Mouse (Mus musculus) common myeloid progenitor, adult 5-6 weeks (primary cell): ENCODE measurements around the gene Acbd3. TPM values are rescaled to one million over a fixed set of nuclear protein-coding genes. Genes with fewer than 3 reads are reported as not detected.

Experiments used
- ATAC-seq: replicated peaks from 2 replicates; pipeline ENCODE4 v1.8.0; 2016; ENCODE audit warnings: low read depth, mild to moderate bottlenecking, moderate TSS enrichment, inconsistent platforms; ENCODE audit not compliant: poor library complexity, severe bottlenecking
- total RNA-seq: library from RNA; stranded (forward); fragments of 200-1000, 187-1606 nt; gene quantifications from 2 replicates; pipeline ENCODE4 v1.2.3, GENCODE M21; 2017

The Acbd3 gene
- total RNA-seq, result 38.8 and 39.6 TPM in 2 replicates

DNA sequence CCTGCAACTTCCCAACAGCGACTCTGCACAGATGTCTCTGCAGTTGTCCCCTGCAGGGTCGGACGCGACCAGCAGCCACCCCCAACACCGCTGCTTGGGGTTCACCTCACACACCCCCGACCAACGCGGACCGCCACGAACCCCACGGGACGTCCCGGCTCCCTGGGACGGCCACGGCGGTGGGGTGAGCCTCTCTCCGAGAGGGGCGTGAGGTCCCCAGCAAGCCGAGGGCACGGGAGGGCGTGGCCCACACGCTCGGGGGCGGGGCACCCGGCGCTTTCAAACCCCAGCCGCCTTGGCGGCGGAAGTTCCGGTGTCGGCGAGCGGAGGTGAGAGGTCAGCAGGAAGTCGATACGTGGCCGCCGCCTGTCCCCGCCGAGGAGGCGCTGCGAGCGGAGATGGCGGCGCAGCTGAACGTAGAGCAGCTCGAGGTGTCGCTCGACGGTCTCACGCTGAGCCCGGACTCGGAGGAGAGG, at the start of gene Acbd3:
Gene Acbd3 (plus strand): TSS at position 340 of the 476 bp plus-strand sequence.
- peak; percentile 91 for ATAC-seq

- ATAC-seq, result no peak
Observed at GRCm38 (mm10) chr1:180691284-180691683, 34.6 kb upstream of the Acbd3 start.

DNA sequence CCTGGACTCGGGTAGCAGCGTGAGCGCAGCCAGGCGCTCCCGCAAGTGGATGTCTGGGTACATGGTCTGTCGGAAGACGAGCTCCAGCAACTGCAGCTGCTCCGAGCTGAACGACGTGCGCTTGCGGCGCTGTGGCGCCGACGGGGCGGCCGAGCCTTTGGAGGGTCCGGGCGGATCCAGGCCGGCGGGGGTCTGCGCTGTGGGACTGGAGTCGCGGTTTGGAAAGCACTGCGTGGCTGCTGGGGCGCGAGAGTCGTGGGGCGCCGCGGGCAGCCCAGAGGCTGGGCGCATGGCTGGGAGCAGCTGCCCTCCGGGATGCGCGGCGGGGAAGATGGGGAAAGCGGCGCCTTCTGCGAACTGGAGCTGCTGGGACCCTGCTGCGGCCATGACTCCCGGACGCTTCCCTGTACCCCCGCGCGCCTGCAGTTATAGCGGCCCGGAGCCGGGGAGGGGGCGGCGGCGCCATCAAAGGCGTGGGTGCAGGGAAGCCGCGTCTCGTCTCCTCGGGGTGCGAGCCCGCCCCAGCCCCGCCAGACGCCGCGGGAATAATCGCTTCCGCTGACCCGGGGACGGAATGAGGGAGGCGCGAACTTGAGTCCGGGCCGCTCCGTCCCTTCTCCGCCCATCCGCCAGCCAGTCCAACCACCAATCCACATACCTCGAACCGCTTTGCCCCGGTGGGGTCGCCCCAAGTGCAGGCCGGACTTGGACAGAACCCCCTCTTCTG, 29.1 kb upstream of the Acbd3 start, which contains the start of gene Mixl1:
Gene Mixl1 (minus strand): TSS at position 409 of the 727 bp plus-strand sequence.
- 0 out of 2 replicates have a peak, but pooled peaks have one; percentile 20 for ATAC-seq

DNA sequence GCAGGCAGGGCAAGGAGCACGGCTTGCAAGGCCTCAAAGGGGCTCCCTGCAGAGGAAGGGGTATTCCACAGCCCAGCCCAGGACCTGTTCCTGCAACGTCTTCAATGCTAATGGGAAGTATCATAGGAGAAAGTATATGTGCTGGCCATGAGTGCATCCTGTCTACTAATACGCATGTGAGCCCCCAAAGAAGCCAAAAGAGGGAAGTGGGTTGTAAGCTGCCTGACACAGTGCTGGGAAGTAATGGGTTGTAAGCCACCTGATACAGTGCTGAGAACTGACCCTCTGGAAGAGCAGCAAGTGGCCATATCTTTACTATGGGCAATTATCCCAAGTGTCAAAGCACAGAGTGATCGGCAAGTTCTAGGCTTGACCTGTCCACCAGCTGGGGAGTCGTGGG, 27.8 kb upstream of the Acbd3 start:
- peak; percentile 76 for ATAC-seq

DNA sequence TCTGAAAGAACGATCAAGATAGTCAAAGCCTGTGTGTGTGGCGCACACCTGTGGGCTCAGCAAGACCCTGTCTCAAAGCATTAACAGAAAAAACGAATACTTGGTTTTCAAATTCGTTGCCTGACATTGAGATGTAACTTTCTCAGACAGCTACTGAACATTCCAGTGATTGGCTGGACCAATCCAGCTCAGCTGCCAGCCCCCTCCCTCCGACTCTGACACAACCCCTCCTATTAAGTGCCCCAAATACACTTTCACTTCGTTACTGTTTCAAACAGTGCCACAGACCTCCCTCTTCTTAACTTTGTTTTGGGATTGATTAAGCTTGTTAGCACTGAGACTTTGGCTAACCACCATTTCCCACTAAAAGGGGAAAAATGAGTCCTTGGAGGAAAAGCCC, 22.4 kb upstream of the Acbd3 start:
- ATAC-seq, result no peak

- ATAC-seq, result no peak
Observed at GRCm38 (mm10) chr1:180707368-180707767, 18.5 kb upstream of the Acbd3 start.

- ATAC-seq, result no peak
Observed at GRCm38 (mm10) chr1:180707813-180708212, 18.0 kb upstream of the Acbd3 start.

GRCm38 (mm10) chr1:180708935-180709776, 16.7 kb upstream of the Acbd3 start:
- no peak for ATAC-seq

DNA sequence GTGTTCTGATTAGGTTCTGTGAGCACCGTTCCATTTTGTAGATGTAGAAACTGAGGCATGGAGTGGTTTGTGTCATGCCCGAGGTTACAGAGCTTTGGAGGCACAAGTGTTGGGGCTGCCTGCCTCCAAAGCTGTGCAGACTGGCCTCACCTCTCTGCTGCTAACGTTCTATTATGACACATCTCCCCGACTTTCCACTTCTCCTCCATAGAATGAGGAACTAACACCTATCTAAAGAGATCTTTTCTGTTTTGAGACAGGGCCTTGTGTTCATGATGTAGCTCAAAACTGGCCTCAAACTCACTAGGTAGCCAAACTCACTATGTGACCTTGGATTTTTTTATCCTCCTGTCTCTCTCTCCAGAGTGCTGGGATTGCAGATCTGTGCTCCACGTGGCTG, 7.1 kb upstream of the Acbd3 start:
- peak; percentile 67 for ATAC-seq

- ATAC-seq, result no peak
Observed at GRCm38 (mm10) chr1:180719483-180719882, 6.4 kb upstream of the Acbd3 start.

GRCm38 (mm10) chr1:180719951-180720689, 5.7 kb upstream of the Acbd3 start:
- peak; percentile 90 for ATAC-seq

- no peak for ATAC-seq
Observed at GRCm38 (mm10) chr1:180722608-180723007, 3.2 kb upstream of the Acbd3 start.

DNA sequence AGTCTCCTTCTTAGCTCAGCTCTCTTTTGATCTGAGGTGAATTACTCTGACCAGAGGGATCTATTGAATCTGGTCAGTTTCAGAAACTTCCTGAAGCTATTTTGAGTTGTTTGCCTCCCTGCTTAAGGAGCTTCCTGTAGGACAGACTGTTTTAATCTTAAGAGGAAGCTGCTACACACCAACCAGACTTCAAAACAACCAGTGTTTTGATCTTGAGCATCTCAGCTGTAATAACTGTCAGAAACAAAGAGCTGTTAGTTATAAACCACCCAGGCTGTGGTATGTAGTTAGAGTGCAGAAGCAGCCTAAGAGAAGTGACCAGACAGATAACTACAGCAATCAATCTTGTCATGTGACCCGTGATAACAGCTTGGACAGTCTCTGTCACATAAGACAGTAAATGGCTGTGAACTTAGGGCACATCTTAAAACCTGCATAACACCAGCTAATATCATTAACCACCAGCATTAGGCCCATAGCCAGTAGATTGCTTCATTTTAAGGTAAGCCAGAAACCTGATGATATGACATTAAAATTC, 2.1 kb upstream of the Acbd3 start:
- ATAC-seq, result no peak

DNA sequence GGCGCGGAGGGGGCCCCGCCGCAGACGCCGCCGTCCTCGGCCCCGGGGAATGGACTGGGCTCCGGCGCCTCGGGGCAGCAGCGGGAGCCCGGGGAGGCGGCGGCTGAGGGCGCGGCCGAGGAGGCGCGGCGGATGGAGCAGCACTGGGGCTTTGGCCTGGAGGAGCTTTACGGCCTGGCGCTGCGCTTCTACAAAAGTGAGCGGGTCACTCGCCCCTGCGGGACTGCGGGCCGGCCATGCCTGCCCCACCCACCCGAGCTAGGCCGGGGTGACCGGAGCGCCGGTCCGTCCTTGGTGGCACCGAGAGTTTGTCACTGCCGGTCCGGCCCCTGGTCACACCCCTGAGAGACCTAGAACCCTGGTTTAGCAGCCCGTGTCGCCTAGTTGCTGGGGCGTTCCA, 340 bp downstream of the Acbd3 start:
- ATAC-seq, result 0 out of 2 replicates have a peak, but pooled peaks have one; percentile 1

GRCm38 (mm10) chr1:180729231-180729630, 3.4 kb downstream of the Acbd3 start:
- no peak for ATAC-seq

DNA sequence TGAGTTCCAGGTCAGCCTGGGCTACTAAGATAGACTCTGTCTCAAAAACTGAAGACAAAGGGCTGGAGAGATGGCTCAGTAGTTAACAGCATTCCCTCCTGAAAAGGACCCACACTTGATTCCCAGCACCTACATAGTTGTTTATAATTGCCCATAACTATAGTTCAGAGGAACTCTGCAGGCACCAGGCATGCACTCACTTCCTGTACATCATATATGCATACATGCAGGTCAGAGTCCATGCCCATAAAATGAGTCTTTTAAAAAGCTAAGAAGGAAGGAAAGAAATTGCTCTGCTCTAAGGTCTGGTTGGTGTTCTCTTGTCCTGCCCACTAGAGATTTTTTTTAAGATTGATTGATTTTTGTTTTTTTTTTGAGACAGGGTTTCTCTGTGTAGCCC, 22.0 kb downstream of the Acbd3 start:
- ATAC-seq, result no peak

GRCm38 (mm10) chr1:180752115-180752514, 26.3 kb downstream of the Acbd3 start:
- ATAC-seq, result no peak

DNA sequence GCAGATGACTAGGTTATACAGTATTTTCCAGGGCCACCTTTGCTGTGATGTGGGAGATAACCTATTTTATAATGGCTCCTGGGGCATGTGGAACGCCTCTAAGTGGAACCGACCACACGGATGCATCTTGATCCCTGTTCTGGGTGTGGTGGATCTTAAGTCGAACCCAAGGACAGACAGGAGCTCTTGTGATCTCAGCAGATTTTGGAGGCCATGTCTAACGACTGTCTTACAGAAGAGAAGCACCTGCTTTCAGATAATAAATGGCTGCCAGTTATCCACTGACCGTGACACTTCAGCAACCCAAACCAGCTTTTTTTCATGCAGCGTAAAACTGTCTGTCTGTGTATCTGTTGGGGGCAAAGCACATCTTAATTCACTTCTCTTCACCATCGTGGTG, 28.5 kb downstream of the Acbd3 start:
- no peak for ATAC-seq

- ATAC-seq, result no peak
Observed at GRCm38 (mm10) chr1:180756711-180757110, 30.9 kb downstream of the Acbd3 start.
